Mouse (Mus musculus): ENCODE data around the gene Tanc1.

- no peak for TF ChIP-seq CTCF (IDR thresholded peaks at IDR 0.05; ENCODE audit: low read depth)
- no peak for TF ChIP-seq EP300 (IDR thresholded peaks at IDR 0.05; ENCODE audit: low read depth)
Measured at GRCm38 (mm10) chr2:59679424-59680020, 67.7 kb downstream of the Tanc1 start.
